Mouse (Mus musculus) embryonic stem cell, embryonic (primary cell): ENCODE measurements around the gene H60b.
"Not testable (repeated sequence)": the region's sequence is repeated elsewhere in the genome, so short reads cannot be mapped to it uniquely, and the experiment has no call there.

ENCODE experiments used
- CTCF ChIA-PET, 4 experiments: fragments of 300-600 bp in 2 of 4; fragments of 350-600 bp in 2 of 4; sonication (Branson Sonifier 250); formaldehyde crosslinking; loops; one replicate each; lab custom pipeline; 2022; ENCODE audit warnings: inconsistent platforms in 2 of 4; lab: Charles Lee
- POLR2A ChIA-PET, 4 experiments: fragments of 300-600 bp in 2 of 4; fragments of 350-600 bp in 2 of 4; sonication (Branson Sonifier 250); formaldehyde crosslinking; loops; one replicate each; lab custom pipeline; 2022; ENCODE audit warnings: antibody characterized with exemption in 4 of 4, inconsistent platforms in 1 of 4; lab: Charles Lee

H60b gene

DNA sequence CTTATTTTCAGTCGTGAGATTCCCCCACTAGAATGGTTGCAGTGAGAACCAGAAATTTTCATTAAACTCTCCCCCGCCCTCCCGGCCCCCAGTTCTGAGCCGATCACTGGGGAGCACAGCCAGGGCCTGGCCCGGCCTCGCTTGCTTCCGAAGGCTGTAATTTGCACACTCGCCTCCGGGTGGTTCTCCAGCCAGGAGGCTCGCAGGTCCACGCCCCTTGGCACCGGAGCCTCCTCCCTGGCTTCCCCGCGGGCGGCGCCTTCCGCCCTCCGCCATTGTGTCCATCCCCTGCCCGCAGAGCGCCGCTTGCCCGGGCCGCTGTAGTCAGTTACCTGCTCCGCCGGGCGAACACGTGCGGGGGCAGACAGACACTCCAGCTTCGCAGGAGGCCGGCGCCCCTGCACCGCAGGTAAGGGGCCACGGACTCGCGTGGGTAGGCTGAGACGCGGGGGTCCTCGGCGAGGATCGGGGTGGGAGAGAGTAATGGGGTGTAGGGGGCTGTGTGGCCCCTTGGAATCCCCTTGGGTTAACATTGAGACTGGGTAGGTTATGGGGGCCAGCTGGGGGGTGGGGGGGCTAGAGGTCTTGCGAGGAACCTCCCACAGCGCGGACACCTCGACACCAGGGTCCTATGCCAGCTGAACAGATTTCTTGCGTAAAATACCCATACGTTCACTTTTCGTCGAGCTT, at the start of gene H60b, which contains the start of gene Raet1e:
H60b (plus strand) TSS at position 277 of the 690 bp plus-strand sequence.
Raet1e (plus strand) TSS at position 260 of the 690 bp plus-strand sequence.
- CTCF ChIA-PET = not testable (repeated sequence)

GRCm38 (mm10) chr10:22140665-22141280, 17.6 kb upstream of the H60b start:
- POLR2A ChIA-PET = interaction anchor here in 2 of 4 experiments (0.5 to 1.1 kb wide), 4 partner anchors 19 to 216 kb away, joined by 3 to 6 read pairs (median 3); no protein-coding TSS in a partner anchor
- CTCF ChIA-PET = interaction anchor here (0.6 to 1.2 kb wide), 7 partner anchors 23 to 1330 kb away, joined by 3 to 5 read pairs (median 3); no protein-coding TSS in a partner anchor

More for the DNA sequence above, at the start of gene H60b, which contains the start of gene Raet1e:
- POLR2A ChIA-PET = interaction anchor here in 2 of 4 experiments (0.6 to 3.4 kb wide), 6 partner anchors 9 to 567 kb away, joined by 3 to 18 read pairs (median 4); partner anchors contain the start of gene E030030I06Rik (in 2 of the 2)

GRCm38 (mm10) chr10:22142194-22142593, 16.2 kb upstream of the H60b start:
- CTCF ChIA-PET = not testable (repeated sequence)
- POLR2A ChIA-PET = interaction anchor here in 1 of 4 experiments (1.1 kb wide), 1 partner anchor 19 kb away, joined by 3 read pairs; no protein-coding TSS in a partner anchor

GRCm38 (mm10) chr10:22142926-22143325, 15.5 kb upstream of the H60b start:
- ChIA-PET POLR2A (interaction anchor here in 1 of 4 experiments (1.1 kb wide), 1 partner anchor 18 kb away, joined by 3 read pairs; no protein-coding TSS in a partner anchor), CTCF (no interaction called here)

- POLR2A ChIA-PET = interaction anchor here in 2 of 4 experiments (0.6 to 2.5 kb wide), 7 partner anchors 11 to 694 kb away, joined by 3 to 18 read pairs (median 4); no protein-coding TSS in a partner anchor
- CTCF ChIA-PET = interaction anchor here in 2 of 4 experiments (0.6 to 1.0 kb wide), 2 partner anchors 14 to 139 kb away, joined by 3 to 4 read pairs; no protein-coding TSS in a partner anchor
These were observed 9.8 kb upstream of the H60b start for GRCm38 (mm10) chr10:22148441-22149072.

GRCm38 (mm10) chr10:22149073-22149690, 9.2 kb upstream of the H60b start, which contains the start of gene E030030I06Rik:
E030030I06Rik (minus strand) TSS chr10:22149270.
- CTCF ChIA-PET = interaction anchor here in 1 of 4 experiments (1.0 kb wide), 1 partner anchor 13 kb away, joined by 3 read pairs; no protein-coding TSS in a partner anchor

DNA sequence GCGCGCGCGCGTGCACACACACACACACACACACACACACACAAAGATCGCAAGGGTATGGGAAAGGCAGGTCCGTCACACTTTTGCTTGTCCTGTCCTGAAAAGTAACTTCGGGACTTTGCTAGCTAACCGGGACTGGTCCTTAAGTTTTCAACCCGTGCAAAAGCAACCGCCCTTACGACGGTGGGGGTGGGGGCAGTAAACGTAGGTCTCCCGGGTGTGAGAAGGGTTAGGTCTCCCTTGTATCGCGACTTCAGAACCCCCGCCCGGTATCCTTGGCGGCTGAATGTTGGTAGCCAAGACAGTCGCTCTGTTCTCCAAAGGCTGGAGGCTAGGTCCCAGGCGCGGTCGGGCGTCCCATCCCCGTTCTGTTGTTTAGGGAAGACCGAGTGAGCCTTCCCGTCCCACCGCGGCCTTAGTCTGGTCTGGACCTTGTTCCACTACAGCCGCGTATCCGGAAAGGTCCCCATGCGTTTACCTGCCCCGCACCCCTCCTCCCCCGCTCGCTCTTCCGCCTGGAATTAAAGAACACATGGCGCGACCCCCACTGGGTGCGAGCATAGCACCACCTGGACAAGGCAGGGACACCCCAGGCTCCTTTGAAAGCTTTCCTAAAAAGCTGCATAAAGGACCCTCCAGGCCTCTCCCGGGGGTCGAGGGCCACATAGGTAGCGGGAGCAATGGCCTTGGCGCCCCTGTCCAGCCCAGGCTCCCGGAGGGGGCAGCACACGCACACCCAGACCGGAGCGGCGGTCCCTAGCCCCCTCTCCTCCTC, 8.5 kb upstream of the H60b start:
- CTCF ChIA-PET = interaction anchor here in 2 of 4 experiments (0.6 to 1.0 kb wide), 2 partner anchors 9 to 12 kb away, joined by 3 to 5 read pairs; no protein-coding TSS in a partner anchor
- POLR2A ChIA-PET = interaction anchor here in 3 of 4 experiments (0.6 to 2.5 kb wide), 4 partner anchors 9 to 1629 kb away, joined by 3 to 18 read pairs (median 4); no protein-coding TSS in a partner anchor

More at GRCm38 (mm10) chr10:22149073-22149690, 9.2 kb upstream of the H60b start, which contains the start of gene E030030I06Rik:
- POLR2A ChIA-PET = interaction anchor here in 3 of 4 experiments (0.6 to 2.5 kb wide), 8 partner anchors 10 to 1629 kb away, joined by 3 to 18 read pairs (median 4); no protein-coding TSS in a partner anchor

GRCm38 (mm10) chr10:22150593-22150992, 7.8 kb upstream of the H60b start:
- POLR2A ChIA-PET = interaction anchor here in 2 of 4 experiments (0.6 to 2.5 kb wide), 2 partner anchors 10 to 140 kb away, joined by 3 to 18 read pairs; no protein-coding TSS in a partner anchor
- CTCF ChIA-PET = interaction anchor here in 1 of 4 experiments (0.6 kb wide), 1 partner anchor 9 kb away, joined by 5 read pairs; no protein-coding TSS in a partner anchor

DNA sequence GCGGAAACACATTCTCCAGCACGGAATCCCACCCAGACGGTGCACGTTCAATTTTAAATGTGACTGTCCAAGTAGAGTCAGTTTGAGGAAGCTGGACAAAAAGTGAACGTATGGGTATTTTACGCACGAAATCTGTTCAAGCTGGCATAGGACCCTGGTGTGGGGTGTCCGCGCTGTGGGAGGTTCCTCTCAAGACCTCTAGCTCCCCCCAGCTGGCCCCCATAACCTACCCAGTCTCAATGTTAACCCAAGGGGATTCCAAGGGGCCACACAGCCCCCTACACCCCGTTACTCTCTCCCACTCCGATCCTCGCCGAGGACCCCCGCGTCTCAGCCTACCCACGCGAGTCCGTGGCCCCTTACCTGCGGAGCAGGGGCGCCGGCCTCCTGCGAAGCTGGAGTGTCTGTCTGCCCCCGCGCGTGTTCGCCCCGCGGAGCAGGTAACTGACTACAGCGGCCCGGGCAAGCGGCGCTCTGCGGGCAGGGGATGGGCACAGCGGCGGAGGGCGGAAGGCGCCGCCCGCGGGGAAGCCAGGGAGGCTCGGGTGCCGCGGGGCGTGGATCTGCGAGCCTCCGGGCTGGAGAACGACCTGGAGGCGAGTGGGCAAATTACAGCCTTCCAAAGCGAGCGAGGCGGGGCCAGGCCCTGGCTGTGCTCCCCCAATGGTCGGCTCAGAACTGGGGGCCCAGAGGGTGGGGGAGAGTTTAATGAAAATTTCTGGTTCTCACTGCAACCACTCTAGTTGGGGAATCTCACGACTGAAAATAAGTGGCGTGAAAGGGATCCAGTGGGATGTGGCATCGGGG, 7.1 kb upstream of the H60b start:
- CTCF ChIA-PET = interaction anchor here in 1 of 4 experiments (0.6 kb wide), 1 partner anchor 622 kb away, joined by 3 read pairs; no protein-coding TSS in a partner anchor
- POLR2A ChIA-PET = not testable (repeated sequence)

DNA sequence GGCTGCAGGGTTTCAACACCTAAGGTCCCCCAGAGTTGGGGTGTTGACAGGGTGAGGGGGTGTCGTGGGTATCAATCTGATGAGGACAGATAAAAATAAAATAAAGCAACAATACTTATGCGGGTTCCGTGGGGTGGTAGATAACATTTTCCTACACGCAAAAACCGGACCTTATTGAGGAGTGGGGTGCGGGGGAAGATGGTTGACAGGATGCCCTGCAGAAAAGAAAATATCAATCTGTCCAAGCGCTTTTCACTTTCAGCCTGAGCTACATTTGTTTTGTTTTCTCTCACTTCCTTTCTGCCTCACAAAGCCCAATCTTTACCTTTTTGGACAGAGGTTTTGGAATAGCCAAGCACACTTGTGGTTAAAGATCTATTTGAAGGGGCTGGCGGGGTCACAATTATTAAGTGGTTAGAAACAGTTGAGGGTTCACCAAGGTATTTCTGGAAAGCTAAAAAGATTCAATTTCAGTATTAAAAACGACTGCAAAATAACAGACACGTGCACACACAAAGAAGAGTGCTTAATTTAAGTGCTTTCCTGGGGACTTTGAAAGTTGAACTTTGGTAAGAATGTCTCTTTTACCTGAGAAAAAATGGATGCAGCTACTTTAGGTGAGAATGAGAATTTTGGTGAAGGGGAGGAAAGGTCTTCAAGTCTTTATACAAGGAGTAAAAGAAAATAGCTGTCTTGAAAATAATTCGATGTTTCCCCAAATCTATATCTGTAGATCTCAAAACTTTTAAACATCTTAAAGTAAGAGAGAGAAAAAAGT, 6.3 kb upstream of the H60b start:
- CTCF ChIA-PET = interaction anchor here in 1 of 4 experiments (0.6 kb wide), 1 partner anchor 623 kb away, joined by 3 read pairs; no protein-coding TSS in a partner anchor
- POLR2A ChIA-PET = interaction anchor here in 1 of 4 experiments (0.6 kb wide), 1 partner anchor 118 kb away, joined by 5 read pairs; no protein-coding TSS in a partner anchor

DNA sequence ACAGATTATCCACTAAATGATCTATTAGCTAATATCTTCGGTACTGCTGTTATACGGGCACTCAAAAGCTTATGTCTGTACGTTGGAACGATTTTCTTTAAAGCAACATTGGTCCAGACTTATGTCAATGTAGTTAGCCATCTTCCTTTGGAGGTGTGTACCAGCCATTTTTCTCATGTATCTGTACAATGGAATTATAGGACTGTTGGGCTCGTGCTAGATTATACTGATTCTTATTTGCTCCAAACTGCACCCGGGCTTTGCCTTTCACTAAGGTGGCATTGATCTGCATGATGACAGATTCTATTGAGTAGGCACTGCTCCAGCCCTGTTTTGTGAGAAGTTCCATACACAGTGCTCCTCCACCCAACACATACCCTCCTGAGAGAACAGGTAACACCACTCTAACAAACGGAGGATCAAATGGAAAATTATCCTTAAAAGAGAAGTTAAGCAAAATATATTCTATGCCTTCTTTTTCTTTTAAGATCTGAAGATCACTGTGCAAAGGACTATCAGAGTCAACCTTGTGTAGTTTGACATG, 5.2 kb upstream of the H60b start:
- CTCF ChIA-PET = not testable (repeated sequence)
- POLR2A ChIA-PET = interaction anchor here in 1 of 4 experiments (1.3 kb wide), 1 partner anchor 95 kb away, joined by 4 read pairs; no protein-coding TSS in a partner anchor

- CTCF ChIA-PET = not testable (repeated sequence)
- POLR2A ChIA-PET = interaction anchor here in 1 of 4 experiments (1.2 to 1.3 kb wide), 2 partner anchors 96 to 172 kb away, joined by 3 to 4 read pairs; no protein-coding TSS in a partner anchor
These were observed 4.3 kb upstream of the H60b start for GRCm38 (mm10) chr10:22154127-22154526.

GRCm38 (mm10) chr10:22154871-22155799, 3.3 kb upstream of the H60b start:
- CTCF ChIA-PET = no interaction called here
- POLR2A ChIA-PET = interaction anchor here in 1 of 4 experiments (1.2 kb wide), 1 partner anchor 173 kb away, joined by 3 read pairs; no protein-coding TSS in a partner anchor
